Mouse (Mus musculus): ENCODE results near the gene Cap2.

Cap2 gene

DNA sequence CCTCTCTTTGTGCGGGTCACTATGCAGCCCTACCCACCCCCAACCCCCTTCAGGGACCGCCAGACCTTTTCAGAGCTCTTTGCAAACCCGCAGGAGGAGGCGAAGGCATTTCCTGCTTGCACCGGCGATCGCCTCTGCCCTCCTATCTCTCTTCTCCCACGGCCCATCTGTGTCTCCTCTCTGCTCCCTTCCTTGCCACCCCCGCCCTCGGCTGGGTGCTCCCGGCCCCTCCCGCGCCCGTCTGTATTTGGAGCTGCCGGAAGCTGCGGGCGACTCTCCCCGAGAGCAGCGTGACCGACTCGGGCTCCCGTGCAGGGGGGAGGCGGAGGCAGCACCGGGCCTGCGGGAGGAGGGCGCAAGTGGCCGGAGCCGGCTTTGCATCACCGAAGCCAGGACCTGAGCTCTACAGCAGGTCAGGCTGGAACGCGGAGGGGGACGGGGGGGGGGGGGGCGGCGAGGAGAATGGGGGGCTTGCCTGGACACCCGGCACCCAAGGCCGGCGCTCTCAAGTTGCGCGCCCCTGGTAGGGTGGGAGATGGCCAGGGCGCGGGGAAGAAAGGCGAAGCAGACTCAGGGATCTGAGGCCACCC, at the start of gene Cap2:
Gene Cap2 (plus strand): TSS at position 49 of the 590 bp plus-strand sequence.
- DNase-seq (ENCODE audit: low read depth, low spot score), result no peak

DNA sequence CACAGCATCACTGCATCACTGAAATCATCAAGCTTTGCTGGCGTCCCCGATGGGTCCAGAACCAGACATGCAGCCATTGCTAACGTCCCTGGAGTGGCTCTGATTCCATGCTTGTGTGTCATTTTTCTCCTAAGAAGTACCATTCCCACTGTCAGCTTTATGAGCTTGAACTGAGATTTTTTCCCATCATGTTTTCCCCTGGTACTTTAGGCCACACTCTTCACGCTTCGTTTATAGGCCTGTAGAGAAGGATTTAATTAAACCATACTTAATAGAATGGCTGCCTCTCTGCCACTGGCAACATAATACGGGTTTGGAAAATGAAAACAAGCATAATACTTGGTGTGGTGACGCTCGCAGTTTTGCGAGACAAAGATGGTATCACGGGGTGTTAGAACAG, 42.1 kb upstream of the Cap2 start:
- no peak for DNase-seq (ENCODE audit: low read depth, low spot score)

DNA sequence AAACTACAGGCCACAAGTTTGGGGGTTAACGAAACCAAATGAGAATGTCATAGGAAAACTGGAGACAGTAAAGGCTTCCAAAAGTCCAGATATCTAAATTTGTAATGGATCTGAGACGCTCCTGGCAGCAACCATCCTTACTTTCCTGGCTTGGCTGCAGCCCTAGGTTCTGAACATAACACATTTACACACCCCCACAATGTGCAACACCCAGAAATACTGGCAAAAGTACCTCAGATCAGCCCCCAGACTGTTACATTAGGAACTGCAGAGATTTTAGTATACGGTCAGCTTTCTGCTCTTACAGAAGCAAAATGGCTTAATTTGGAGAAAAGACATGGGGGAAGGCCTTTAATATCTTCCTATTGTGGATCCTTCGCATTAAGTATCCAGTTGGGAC, 39.4 kb upstream of the Cap2 start:
- DNase-seq (ENCODE audit: low read depth, low spot score), result no peak

DNA sequence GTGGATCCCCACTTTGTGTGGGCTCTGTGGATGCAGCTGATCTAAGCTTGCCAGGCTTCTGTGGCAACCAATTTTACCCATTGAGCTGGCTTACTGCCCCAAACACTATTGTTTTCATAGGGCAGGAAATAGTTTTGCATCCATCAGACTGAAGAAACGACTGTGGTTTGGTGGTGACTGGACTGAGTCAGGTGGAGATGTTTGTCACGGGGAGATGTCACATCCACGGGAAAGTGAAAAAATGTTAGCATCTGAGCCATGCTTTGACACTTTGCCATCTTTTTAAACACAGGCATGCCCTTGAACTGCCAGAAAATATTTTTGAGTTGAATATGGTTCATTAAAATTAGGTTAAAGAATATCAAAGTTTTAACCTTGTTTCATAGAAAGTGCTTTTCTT, 37.9 kb upstream of the Cap2 start:
- DNase-seq (ENCODE audit: low read depth, low spot score), result no peak

DNA sequence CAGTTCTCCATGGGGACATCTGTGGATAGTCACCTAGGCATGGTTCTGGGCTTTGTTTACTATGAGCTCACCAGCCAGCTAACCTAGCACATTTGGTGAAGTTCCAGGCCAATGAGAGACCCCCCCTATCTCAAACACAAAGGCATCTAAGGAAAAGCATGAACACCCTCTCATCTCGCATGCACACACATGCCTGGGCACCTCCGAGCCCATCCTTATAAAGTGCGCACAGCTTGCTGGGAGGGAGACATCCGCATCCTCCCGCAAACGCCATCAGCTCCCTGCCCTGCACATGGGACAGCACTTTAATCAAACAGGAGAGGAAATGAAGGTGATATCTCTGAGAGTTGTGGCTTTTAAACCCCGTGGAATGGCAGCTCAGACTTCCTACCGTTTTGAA, 33.4 kb upstream of the Cap2 start:
- no peak for DNase-seq (ENCODE audit: low read depth, low spot score)

DNA sequence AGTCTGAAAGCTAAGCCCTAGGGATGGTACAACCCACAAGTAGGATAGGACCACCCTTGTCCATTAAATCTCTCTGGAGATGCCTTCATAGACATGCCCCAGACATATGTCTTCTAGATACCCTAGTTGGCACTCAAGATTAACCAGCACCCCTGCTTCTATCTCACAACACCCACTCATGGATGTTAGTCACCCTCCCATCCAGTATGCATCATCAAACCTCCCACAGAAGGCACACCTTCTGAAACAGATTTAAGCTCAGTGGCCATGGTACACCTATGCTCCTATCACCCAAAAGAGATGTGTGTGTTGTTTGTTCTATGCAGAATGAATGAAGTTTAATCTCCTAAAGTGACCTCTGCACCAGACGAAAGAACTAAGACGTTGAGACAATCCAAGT, 32.1 kb upstream of the Cap2 start:
- no peak for DNase-seq (ENCODE audit: low read depth, low spot score)

DNA sequence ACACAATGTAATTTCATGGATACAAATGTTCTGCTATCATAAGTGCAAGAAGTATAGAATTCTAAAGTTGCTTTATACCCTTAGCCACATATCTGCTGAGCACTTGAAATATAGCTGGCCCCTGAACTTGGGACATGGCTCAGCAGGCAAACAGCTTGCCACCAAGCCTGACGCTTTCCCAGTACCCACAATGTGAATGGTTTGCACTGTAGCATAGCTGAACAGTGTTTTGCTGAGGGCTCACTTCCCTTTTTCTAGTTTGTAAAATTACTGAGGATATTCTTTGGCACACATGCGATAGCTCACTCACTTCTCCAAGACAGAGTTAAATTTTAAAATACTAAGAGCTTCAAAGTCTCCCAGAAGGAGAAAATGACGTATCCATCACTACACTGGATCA, 20.4 kb upstream of the Cap2 start:
- no peak for DNase-seq (ENCODE audit: low read depth, low spot score)

DNA sequence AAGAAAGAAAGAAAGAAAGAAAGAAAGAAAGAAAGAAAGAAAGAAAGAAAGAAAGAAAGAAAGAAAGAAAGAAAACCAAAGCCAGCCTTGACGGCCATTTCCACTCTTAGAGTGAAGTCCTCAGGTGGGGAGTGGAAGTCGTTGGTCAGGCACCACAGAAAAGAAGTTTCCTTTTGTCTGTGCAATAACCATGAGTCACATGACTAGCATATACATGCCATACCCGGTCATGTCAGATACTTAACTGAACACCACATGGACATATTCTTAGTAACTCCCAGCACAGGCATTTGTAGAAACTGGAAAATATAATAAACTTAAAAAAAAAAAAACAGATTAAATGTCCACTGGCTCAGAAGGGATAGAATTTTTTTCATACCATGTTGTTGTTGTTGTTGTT, 16.0 kb upstream of the Cap2 start:
- no peak for DNase-seq (ENCODE audit: low read depth, low spot score)

DNA sequence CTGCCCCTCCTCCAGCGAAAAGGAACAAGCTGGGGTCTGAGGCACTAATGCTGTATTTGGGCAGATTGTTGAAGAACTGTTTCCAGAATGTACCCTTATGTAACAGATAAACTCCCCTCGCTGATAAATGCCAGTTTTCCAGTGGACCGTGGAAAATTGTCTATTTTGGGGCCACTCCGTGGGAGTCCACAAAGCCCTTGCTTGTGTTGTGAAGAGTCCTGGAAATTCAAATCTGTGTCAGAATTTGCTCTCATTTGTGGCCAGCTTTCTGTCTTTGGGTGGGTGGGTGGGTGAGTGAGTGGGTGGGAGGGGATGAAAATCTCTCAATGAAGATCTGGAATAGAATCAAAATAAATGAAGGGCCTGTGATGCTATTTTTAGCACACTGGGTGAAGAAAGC, 13.5 kb upstream of the Cap2 start:
- no peak for DNase-seq (ENCODE audit: low read depth, low spot score)

DNA sequence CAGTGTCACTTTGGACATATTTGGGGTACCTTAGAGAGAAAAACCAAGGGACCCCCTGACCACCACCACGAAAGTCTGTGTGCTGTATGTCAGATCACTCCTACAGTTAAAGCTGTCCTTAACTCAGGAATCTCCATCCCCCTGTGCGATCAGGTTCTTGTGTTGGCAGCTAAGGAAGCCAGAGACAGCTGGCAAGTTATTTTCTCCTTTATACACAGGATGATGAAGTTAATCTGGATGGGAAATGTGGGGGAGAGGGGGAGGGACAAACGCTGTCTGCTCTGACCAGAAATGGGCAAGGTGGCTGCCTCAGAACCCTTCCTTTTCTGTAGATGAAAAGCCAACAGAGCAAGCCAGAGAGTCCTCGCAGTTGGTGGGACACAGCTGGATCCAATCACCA, 11.0 kb upstream of the Cap2 start:
- DNase-seq (ENCODE audit: low read depth, low spot score), result no peak

DNA sequence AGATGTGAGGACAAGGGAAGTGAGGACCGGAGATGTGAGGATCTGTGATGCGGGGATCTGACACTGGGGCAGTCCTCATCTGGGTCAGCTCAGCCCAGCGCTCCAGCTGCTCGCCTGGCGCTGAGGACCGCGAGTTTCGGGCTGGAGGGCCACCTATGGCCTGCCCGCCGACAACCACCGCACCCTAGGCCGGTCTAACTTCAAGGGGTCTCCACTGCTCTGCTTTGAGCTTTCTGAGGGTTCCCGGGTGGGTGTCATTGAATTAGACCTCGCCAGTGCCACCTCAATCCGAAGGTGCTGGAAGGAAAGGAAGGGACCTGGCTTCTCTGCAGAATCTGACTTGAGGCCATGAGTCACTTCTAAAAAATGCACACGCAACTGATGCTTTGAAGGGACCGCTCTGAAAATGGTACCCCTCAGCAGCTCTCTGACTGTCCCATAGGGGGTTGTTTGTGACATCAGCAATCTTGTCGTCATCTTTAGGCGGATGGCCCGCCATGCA, 793 bp downstream of the Cap2 start:
- no peak for DNase-seq (ENCODE audit: low read depth, low spot score)

DNA sequence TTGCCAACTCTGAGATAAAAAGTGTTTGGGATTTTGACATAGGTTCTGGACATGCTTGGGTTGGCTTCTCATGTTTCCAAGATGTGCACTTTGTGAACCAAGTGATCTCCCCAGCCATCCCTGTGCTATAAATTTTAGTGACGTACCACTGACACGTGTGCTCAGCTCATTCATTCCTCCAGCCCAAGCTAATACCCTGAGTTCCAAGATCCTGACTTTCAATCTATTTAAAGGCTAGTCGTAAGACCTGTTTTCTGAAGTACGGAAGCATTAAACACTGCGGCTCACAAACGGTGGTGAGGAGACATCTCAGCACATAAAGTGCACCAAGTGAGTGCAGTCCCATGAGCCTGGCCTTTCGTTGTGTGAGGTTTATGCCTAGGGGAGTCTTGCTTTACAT, 6.3 kb downstream of the Cap2 start:
- no peak for DNase-seq (ENCODE audit: low read depth, low spot score)

DNA sequence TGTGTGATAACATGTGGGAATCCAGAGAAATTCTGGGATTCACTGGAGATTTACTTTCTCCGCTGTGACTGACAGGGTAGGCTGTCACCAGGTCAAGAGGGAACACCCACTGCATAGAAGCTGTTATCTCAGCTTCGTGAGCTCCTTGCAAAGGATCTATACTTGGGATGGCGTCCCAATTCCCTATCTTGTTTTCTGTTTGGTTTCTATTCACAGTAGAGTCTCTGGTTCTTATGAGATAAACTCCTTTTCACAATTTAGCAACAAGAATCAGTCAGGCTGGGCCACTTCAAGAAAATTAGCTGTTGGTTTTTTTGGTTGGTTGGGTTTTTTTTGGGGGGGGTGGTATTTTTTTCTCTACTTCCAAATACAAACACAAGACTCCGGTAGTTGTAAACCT, 7.2 kb downstream of the Cap2 start:
- no peak for DNase-seq (ENCODE audit: low read depth, low spot score)

DNA sequence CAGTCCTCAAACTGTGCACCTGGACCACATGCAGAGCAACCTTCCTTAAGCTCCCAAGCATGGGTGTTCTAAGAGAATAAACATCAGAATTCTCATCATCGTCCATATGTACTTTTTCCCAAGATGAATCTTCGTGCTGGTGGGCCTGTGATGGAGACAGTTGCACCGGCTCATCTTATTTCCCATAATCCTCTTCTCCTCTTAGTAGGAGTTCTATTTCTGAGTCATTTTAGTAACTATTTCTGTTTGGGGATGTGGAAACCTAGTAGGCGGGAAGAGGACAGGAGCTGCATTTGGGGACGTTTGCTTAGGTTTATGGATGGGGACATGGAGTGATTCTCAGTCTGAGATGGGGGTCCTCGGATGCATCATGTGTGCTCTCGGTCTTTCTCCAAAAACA, 8.8 kb downstream of the Cap2 start:
- DNase-seq (ENCODE audit: low read depth, low spot score), result no peak

DNA sequence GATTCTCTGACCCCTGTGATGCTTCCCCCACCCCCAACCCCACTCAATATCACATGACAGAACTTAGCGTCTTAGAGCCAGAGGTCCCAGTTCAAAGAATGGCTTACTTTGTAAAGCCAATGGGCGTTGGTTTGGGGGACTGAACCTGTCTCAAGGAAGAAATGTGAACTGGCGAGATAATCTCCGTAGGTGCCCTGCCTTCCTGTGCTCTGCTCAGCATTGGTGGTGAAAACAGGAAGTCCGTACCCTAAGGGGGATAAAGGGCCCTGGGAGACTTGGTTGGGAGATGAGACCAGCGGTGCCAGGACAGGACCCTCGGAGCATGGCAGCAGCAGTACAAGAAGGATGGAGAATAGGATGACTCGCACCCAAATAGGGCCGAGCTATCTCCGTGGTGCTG, 12.8 kb downstream of the Cap2 start:
- DNase-seq (ENCODE audit: low read depth, low spot score), result no peak

DNA sequence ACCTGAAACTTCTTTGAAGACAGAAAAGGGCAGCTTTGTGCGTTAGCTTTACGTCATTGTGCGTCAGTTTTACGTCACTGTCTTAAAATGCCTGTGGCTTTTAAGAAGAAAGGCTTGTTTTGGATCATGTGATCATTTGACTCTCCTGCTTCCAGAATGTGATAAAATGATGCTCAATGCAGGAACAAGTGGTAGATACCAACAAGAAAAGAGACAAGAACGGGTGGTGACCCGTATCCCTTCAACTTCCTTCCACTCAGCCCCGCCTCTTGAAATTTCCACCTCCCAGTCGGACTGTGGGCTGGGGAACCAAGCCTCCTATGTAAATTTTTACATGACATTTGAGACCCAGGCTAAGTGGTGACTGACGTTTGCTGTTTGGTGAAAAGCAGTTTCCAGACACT, 13.5 kb downstream of the Cap2 start:
- DNase-seq (ENCODE audit: low read depth, low spot score), result no peak

DNA sequence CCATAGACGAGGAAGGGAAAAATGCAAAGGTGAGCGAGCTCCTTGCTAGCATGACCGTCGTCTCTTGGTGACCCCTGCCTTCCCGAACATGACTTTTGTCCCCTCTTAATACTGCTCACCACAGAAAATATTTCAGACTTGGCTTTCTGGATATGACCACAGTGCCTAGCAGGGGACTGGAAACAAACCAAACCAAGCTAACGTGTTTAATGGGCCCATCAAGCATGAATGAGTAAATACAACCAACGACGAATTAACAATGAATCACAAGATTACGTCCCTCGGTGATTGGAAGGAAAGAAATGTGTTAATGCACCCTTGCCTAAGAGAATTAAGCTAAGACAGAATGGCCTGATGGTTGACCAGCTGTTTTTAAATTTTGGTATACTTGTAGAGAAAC, 13.9 kb downstream of the Cap2 start:
- no peak for DNase-seq (ENCODE audit: low read depth, low spot score)

DNA sequence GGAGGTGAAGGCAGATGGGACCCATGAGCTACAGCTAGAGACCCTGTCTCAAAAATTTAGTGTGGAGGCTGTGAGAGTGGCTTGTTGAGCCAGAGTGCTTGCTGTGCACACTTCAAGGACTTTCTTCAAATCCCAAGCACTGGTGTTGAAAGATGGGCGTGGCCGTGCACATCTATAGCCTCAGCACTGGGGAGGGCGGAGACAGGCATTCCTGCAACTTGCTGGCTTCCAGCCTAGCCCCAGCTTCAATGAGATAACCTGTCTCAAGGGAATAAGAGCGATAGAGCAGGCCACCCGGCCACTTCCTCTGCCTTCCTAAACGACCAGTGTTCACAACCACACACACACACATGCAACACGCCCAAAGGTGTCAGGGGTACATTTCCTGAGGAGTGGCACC, 14.5 kb downstream of the Cap2 start:
- DNase-seq (ENCODE audit: low read depth, low spot score), result no peak

DNA sequence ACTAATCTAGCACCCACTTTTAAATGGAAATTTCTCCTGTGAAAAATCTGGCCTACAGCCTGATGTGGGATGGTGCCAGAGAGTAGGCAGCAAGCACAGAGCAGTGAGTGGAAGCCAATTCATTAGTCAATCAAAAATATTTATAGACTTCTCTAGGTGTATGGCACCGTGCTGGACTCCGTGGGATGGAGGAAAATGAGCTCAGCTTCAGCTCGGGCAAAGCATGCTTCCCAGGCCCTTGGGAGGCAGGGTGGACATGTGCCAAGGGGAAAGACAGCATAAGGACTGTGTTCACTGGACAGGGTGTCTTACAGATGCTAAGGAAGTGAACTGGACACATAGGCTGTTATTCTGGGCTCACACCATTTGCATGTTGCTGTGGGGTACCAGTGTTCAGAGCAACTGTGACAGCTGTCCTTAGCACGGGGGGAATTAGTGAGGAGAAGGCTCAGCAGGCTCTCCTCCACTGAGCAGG, 15.6 kb downstream of the Cap2 start:
- no peak for DNase-seq (ENCODE audit: low read depth, low spot score)

DNA sequence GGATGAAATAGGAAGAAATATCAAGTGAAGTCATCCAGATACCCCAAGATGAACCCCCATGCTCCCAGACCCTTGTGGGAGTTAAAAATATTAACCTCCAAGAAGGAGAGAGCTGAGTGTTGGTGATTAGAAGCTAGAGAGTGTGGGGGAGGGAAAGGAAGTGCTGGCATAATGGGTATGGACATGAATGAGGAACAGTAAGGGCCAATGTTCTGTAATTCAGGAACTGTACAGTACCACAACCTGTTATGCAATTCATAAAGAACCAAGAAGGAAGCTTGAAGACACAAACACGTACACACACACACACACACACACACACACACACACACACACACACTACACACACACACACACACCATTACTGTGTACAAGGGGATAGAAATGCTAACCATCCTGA, 19.8 kb downstream of the Cap2 start:
- DNase-seq (ENCODE audit: low read depth, low spot score), result no peak

DNA sequence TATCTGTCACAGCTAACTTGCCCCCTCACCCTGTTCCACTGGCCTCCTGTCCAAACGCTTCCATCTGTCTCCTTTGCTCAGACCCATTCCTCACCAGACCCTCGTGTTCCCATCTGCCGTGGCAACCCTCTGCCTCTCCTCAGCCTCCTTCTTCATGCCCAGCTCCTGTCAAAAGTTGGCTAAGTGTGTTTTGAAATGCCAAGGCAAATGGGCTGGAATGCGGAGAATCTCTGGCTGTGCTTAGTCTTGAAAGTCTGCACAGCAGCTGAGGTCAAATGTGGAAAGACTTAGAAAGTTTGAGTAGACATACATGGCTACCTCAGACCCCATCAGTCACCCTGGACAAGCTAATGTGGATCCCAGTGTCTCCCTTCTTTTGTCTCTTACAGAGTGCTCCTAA, 21.1 kb downstream of the Cap2 start:
- no peak for DNase-seq (ENCODE audit: low read depth, low spot score)

DNA sequence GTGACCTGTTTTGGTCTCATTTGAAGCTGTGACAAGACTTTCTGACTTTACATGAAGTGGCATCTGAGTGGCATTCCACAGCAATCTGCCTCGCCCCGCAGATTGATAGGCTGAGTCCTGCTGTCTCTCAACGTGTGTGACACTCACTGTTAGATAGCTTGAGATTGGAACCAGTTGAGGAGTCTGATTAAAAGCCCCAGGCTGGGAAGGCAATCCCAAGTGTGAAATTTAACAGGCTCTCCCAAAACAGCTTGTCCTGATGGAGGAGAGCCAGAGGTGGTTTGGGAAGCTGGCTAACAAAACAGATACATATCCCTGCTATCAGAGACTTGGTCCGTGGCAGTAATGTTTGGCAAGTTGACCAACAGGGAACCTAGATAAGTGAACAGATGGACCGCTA, 21.6 kb downstream of the Cap2 start:
- no peak for DNase-seq (ENCODE audit: low read depth, low spot score)

DNA sequence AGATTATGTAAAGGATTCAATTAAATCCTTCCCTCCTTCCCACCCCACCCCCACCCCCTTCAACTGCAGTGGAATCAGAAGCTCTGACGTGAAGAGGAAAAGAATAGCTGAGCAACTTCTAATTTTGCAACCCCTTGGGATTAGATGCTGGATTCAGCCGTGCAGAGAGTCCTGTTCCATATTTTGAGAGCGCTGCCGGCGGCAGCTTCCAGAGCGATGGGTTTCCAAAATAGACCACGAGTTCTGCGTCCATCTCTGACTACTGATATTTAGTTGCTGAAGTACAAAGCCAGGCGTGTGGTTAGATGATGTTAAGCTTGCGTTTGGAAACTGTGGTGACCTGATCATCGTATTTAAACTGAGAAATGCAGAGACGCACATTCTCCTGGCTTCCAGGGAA, 22.1 kb downstream of the Cap2 start:
- no peak for DNase-seq (ENCODE audit: low read depth, low spot score)
